Mouse (Mus musculus): Measurements from ENCODE around the gene Hoxc10. TPM values are rescaled to one million over a fixed set of nuclear protein-coding genes. Genes with fewer than 3 reads are reported as not detected.

Hoxc10 gene
- total RNA-seq, 2 experiments from 2014 or later = 70.5 to 75.2 TPM

- no peak for DNase-seq
- intact Hi-C loops (cut with DNase I) = no loop called here
These were observed 36.3 kb downstream of the Hoxc10 start for GRCm38 (mm10) chr15:103002821-103003448.

DNA sequence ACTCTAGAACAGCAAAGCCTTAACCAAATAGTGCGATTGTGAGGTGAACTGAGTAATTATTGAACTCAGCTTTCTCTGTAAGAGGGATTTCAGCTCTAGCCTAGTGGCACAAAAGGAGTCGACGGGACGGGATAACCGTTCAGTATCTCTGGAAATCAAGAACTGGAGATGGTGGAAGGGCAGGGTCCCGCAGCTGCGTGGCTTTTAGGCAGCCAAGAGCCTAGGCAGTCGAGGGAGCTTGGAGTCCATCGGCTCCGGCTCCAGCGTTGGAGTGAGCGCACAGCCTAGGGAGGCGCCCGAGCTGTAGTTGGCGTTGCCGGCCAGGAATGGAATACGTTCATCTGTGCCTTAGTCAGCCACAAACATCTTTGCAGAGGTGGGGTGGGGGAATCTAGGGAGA is 38.7 kb downstream of the Hoxc10 start:
- intact Hi-C loops (cut with DNase I) = no loop called here
- peak; percentile 56 to 59 for DNase-seq

- DNase-seq = no peak
- intact Hi-C loops (cut with DNase I) = no loop called here
These were observed 39.2 kb downstream of the Hoxc10 start for GRCm38 (mm10) chr15:103005797-103006196.

DNA sequence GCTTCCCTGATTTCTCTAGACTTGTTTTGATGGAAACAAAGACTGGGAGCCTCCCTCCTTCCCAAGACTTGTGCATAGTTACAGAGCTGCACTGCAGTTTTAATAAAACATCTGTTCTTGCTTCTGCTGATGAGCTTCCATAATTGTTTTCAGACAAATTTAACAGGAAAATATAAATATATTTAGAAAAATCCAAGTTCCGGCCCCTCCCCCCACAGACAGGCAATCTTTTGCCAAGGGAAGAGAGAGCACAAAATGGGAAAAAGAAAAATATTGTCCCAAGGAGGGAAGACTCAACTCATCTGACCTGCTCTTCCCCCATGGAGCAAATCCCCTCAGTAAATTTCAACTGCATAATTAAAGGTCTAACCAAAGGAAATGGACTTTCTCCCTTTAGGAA is 39.7 kb downstream of the Hoxc10 start:
- no peak for DNase-seq
- intact Hi-C loops (cut with DNase I) = no loop called here

- DNase-seq = no peak
- intact Hi-C loops (cut with DNase I) = loop anchor here (5.0 kb wide), 1 partner anchor 158 kb away; the partner anchor contains the start of gene Smug1
These were observed 42.9 kb downstream of the Hoxc10 start for GRCm38 (mm10) chr15:103009265-103010111.

- intact Hi-C loops (cut with DNase I) = loop anchor here (5.0 kb wide), 1 partner anchor 157 kb away; the partner anchor contains the start of gene Smug1
- no peak for DNase-seq
These were observed 43.7 kb downstream of the Hoxc10 start for GRCm38 (mm10) chr15:103010112-103010846.

DNA sequence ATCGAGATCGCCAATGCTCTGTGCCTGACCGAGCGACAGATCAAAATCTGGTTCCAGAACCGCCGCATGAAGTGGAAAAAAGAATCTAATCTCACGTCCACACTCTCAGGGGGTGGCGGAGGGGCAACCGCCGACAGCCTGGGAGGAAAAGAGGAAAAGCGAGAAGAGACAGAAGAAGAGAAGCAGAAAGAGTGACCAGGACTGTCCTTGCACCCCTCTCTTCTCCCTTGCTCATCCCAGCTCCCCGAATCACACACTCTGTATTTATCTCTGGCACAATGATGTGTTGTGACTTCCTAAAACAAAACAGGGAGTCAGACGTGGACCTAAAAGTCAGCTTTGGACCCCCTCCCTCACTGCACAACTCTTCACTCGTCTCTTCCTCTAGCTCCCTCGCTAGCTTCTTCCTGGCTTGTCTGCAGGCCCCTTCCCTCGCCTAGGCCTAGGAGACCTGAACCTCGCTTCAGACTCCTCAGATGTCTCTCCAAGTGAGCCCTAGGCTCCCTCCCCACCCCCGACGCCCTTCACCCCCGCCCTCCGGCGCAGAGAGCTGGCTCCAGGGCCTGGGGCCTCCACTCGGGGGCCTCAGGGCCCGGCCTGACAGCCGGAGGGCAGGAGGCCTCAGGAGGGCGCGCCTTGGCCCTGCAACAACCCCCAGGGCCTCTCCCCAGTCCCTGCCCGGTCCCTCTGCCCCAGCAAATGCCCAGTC is 44.4 kb downstream of the Hoxc10 start:
- intact Hi-C loops (cut with DNase I) = loop anchor here (5.0 kb wide), 1 partner anchor 156 kb away; the partner anchor contains the start of gene Smug1
- no peak for DNase-seq

- DNase-seq = no peak
- intact Hi-C loops (cut with DNase I) = loop anchor here (2.0 to 5.0 kb wide), 2 partner anchors 109 to 155 kb away; partner anchors contain the start of gene Smug1
These were observed 45.4 kb downstream of the Hoxc10 start for GRCm38 (mm10) chr15:103011928-103012486.

- intact Hi-C loops (cut with DNase I) = loop anchor here (2.0 to 5.0 kb wide), 2 partner anchors 107 to 154 kb away; partner anchors contain the start of gene Smug1
- DNase-seq = no peak
These were observed 46.8 kb downstream of the Hoxc10 start for GRCm38 (mm10) chr15:103013238-103013984.

- intact Hi-C loops (cut with DNase I) = loop anchor here (5.0 kb wide), 1 partner anchor 153 kb away; the partner anchor contains the start of gene Smug1
- peak in 1 of 2 experiments; percentile 43 for DNase-seq
These were observed 47.8 kb downstream of the Hoxc10 start for GRCm38 (mm10) chr15:103014166-103015008.

DNA sequence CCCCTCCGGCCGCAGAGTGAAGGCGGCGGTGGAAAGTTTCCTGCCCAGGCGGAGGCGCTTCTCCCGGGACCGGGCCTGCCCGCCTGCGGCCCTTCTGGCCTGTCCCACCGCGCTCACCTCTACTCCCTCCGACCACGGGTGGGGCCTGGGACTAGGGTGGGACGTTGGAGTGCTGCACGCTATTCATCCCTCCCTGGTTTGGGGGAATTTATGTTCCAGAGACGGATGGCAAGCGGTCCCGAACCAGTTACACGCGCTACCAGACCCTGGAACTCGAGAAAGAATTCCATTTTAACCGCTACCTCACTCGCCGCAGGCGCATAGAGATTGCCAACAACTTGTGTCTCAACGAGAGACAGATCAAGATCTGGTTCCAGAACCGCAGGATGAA is 48.4 kb downstream of the Hoxc10 start:
- no peak for DNase-seq
- intact Hi-C loops (cut with DNase I) = no loop called here

DNA sequence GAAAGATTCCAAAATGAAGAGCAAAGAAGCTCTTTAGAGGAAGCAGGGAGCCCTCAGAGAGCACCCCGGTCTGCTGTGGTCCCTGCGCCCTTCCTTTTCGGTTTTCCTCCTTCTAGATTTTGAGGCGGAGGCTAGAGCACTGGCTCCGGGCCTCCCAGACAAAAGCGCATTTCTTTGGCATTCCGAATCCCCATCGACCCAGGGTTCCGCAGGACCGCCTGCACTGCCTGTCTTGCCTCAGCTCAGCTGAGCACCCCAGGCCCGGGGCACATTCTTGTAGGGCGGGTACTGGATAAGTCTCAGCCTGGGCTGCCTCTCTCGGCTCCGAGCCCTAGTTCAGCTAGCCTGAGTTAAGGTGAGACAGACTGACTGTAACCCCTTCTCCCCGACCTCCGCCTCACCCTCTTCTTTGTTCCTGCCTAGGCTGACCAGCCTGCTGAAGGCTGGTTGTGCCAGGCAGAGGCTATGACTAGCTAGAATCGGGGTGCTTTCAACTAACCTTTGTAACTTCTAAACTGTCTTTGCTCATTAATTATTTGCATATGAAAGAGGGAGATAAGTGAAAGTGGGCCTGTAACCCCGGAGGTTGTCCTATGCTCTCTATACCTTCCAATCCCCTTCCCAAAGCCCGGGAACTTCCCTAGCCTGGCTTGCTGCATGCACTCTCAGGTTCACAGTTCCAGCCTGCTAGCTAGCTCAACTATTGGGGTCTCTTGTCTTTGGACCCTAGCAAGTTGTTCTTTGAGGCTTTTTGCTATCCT is 49.0 kb downstream of the Hoxc10 start:
- intact Hi-C loops (cut with DNase I) = no loop called here
- DNase-seq = no peak

DNA sequence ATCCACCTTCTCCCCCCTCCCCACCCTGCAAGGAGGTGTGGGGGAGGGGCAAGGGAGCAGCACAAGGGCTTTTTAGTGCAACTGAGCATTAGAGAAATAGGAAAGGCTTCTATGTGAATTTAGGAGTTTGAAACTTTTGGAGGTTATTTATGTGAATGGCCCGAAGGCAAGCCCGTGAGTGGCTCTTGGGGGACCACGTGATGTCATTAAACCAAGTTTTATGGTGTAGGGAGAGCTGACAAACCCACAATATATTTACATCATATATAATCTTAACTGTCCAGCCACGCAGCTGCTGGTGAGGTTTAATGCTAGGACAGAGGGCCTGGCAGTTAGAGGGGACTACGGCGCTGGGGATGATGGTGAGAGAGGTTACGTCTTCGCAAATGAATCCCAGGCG is 52.0 kb downstream of the Hoxc10 start, which contains the start of gene Hoxc4:
Hoxc4 (plus strand) TSS at position 299 of the 400 bp plus-strand sequence.
- no peak for DNase-seq
- intact Hi-C loops (cut with DNase I) = no loop called here

GRCm38 (mm10) chr15:103020899-103021418 is 54.4 kb downstream of the Hoxc10 start:
- intact Hi-C loops (cut with DNase I) = loop anchor here (5.0 kb wide), 1 partner anchor 46 kb away; no protein-coding TSS in a partner anchor
- no peak for DNase-seq
